Mouse (Mus musculus) liver, embryonic 15.5 days (tissue): ENCODE measurements around the gene Sgsm3. TPM values are rescaled to one million over a fixed set of nuclear protein-coding genes. Genes with fewer than 3 reads are reported as not detected.
"Not testable (repeated sequence)": the region's sequence is repeated elsewhere in the genome, so short reads cannot be mapped to it uniquely, and the experiment has no call there.

Source experiments
- ATAC-seq: fragments of 200-750 bp; cut with Nextera tagmentation; 2 replicates; pipeline ENCODE4 v1.8.0; 2017; ENCODE audit warnings: moderate number of reproducible peaks, mild to moderate bottlenecking, moderate library complexity; ENCODE audit not compliant: insufficient read depth
- H3K27ac ChIP-seq: fragments of 300-500 bp; sonication (generic); replicated peaks from 2 replicates; pipeline ENCODE4 v1.5.1; 2015; ENCODE audit warnings: mild to moderate bottlenecking, inconsistent platforms
- H3K27me3 ChIP-seq: fragments of 300-500 bp; sonication (generic); 2 replicates; pipeline ENCODE4 v1.6.1; 2015; ENCODE audit warnings: mild to moderate bottlenecking, inconsistent platforms
- H3K36me3 ChIP-seq: fragments of 300-500 bp; sonication (generic); replicated peaks from 2 replicates; pipeline ENCODE4 v1.6.1; 2015; ENCODE audit warnings: moderate library complexity, mild to moderate bottlenecking, inconsistent platforms
- H3K4me1 ChIP-seq: fragments of 300-500 bp; sonication (generic); replicated peaks from 2 replicates; pipeline ENCODE4 v1.6.1; 2015; ENCODE audit warnings: inconsistent platforms
- H3K4me2 ChIP-seq: fragments of 300-500 bp; sonication (generic); 2 replicates; pipeline ENCODE4 v1.6.1; 2015; ENCODE audit warnings: moderate library complexity, mild to moderate bottlenecking, inconsistent platforms
- H3K4me3 ChIP-seq: fragments of 300-500 bp; sonication (generic); replicated peaks from 2 replicates; pipeline ENCODE4 v1.5.1; 2015; ENCODE audit warnings: mild to moderate bottlenecking, inconsistent platforms
- H3K9ac ChIP-seq: fragments of 300-500 bp; sonication (generic); 2 replicates; pipeline ENCODE4 v1.6.1; 2015; ENCODE audit warnings: moderate library complexity, mild to moderate bottlenecking, inconsistent platforms
- H3K9me3 ChIP-seq: fragments of 300-500 bp; sonication (generic); replicated peaks from 2 replicates; pipeline ENCODE4 v1.6.1; 2016; ENCODE audit warnings: inconsistent platforms
- WGBS: fragments of 180-500 bp; shearing (Covaris S2); methylation state at CpG from one replicate; pipeline ENCODE4 v1.1.7; 2015; ENCODE audit warnings: mixed read lengths; ENCODE audit not compliant: insufficient replicate concordance; 5-methylcytosine and 5-hydroxymethylcytosine counted together
- polyA plus RNA-seq: library from polyadenylated mRNA; unstranded; fragments of >200 nt; fragmentation: Nextera tagmentation; extraction: Ambion mirVana; gene quantifications from 2 replicates; pipeline ENCODE4 v1.2.1, GENCODE M21; 2015

The Sgsm3 gene
- 8.3 and 10.6 TPM in 2 replicates for polyA plus RNA-seq

DNA sequence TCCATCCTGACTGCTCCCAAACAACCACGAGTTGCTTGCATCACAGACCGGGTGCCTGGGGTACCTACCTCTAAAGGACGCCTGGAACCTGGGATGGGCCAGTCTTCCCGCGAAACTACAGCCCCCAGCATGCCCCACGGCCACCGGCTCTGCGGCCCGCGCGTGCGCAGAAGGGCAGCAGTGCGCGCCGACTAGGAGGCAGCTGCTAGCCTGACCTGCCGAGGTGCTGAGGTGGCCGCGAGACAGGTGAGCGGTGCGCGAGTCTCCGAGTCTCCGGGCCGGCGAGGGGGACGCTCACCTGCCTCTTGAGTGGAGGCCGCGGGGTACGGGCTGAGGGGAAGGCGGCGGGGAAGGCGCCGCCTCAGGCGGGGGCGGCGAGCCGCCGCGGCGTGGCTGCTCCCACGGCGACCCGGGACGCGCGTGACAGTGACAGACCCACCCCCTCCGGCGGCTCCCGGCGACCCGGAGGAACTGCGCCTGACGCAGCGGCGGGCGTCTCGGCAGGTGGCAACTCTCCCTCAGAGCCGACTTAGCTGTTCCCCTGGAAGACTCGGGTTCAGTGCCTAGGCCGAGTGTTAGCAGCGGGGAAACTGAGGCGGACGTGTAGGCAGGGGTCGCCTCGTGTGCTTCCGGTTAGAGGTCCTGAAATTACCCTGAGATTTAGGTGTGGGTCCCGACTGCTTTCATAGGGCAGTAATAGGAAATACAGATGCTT is at the start of gene Sgsm3:
Gene Sgsm3 (plus strand): TSS at position 146 of the 715 bp plus-strand sequence.
- Histone ChIP-seq H3K27ac (peak within 1 kb of the TSS; percentile 38; the same call in 1 of the 2 replicates), H3K4me3 (peak within 1 kb of the TSS; percentile 86), H3K9me3 (no peaks in the 10 kb centered on the region), H3K9ac (peak within 1 kb of the TSS; percentile 78), H3K4me1 (peaks cover 33% of the 10 kb centered on the region), H3K36me3 (no peaks in the 10 kb centered on the region), H3K4me2 (peak within 1 kb of the TSS; percentile 92), H3K27me3 (no peaks in the 10 kb centered on the region)
- WGBS, result under 1% methylated on average over 67 of the region's 67 CpGs
- ATAC-seq, result peak; percentile 87

DNA sequence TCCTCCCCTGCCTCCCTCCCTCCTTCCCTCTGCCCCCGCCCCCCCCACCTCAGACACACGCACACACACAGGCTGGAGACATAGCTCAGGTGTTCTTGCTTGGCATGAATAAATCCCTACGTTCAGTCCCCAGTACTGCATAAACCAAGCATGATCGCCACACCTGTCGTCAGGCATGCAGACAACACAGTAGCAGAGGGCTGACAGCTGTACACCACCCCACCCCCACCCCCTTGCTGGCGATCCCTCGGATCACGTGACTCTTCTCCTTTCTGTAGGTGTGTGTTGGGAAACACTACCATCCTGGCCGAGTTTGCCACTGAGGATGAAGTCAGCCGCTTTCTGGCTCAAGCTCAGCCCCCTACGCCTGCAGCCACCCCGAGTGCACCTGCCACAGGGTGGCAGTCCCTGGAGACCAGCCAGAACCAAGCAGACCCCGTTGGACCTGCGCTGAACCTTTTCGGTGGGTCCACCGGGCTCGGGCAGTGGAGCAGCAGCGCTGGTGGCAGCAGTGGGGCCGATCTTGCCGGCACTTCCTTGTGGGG is 48.7 kb upstream of the Sgsm3 start:
- no peak for ATAC-seq

DNA sequence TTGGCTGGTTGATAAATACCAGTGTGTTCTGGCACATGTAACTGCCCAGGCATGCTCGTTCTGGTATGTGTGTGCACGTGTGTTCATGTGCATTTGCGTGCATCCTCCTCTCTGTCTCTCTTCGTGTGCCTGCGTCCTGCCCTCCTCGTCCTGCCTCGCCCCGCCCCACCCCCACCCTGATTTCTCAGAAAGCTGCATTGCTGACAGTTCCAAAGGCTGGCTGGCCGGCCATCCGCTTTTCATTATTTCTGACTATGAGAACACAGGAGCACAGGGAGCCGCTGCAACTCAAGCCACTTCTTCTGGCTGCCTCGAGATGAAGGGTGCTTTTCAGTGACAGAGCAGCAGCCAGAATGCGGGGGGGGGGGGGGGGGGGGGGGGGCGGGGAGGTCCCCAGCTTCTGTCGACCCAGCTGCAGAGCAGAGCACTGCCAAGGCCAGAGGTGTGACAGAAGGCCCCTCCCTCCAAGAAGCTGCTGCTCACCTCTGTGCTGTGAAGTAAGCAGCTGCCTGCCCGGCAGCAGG is 47.5 kb upstream of the Sgsm3 start:
- H3K27me3 ChIP-seq, result no peaks in the 10 kb centered on the region
- H3K4me1 ChIP-seq, result peaks cover 12% of the 10 kb centered on the region
- H3K36me3 ChIP-seq, result peaks cover 84% of the 10 kb centered on the region
- no peak overlapping the region for H3K4me2 ChIP-seq
- H3K27ac ChIP-seq, result no peak overlapping the region
- WGBS, result 43% methylated on average over 14 of the region's 16 CpGs
- H3K9ac ChIP-seq, result no peak overlapping the region
- no peak overlapping the region for H3K4me3 ChIP-seq
- ATAC-seq, result no peak
- no peaks in the 10 kb centered on the region for H3K9me3 ChIP-seq

More for the DNA sequence above, 48.7 kb upstream of the Sgsm3 start:
- H3K9me3 ChIP-seq, result no peaks in the 10 kb centered on the region
- peaks cover 12% of the 10 kb centered on the region for H3K4me1 ChIP-seq
- no peak overlapping the region for H3K9ac ChIP-seq
- no peaks in the 10 kb centered on the region for H3K27me3 ChIP-seq
- H3K4me2 ChIP-seq, result no peak overlapping the region
- H3K4me3 ChIP-seq, result no peak overlapping the region
- H3K27ac ChIP-seq, result no peak overlapping the region
- peaks cover 88% of the 10 kb centered on the region for H3K36me3 ChIP-seq
- WGBS, result 84% methylated on average over 20 of the region's 20 CpGs

DNA sequence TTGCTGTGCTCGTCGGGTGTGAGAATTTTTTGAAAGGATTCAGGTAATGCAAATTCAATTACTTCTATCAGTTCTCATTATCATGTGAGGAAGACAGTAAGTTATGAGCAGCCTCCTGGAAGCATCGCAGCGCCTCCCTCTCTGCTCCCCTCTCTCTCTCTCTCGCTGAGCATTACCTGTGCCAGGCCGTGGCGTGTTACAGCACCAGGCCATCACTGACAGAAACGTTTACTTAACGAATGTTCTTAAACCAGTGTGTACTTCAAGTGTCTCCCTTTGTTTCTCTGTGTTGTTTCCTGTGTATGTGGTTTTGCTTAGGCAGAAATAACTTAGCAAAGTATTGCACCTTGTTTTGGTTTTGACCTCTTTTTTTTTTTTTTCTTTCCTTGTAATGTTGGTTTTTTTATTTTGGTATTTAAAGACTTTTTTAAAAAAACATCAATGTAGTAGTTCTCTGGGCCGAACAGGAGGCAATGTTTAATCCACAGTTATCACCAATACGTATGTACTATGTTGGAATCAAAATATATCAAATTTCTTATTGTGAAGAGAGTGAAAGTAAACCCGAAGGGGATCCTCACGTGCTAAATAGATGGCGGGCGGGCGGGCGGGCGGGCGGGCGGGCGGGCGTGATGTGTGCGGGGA is 46.8 kb upstream of the Sgsm3 start:
- not testable (repeated sequence) for H3K9me3 ChIP-seq, H3K4me2 ChIP-seq, ATAC-seq, H3K9ac ChIP-seq, H3K27me3 ChIP-seq, H3K4me3 ChIP-seq, H3K27ac ChIP-seq
- 84% methylated on average over 23 of the region's 23 CpGs for WGBS
- peaks cover 86% of the 10 kb centered on the region for H3K36me3 ChIP-seq
- H3K4me1 ChIP-seq, result peaks cover 12% of the 10 kb centered on the region

DNA sequence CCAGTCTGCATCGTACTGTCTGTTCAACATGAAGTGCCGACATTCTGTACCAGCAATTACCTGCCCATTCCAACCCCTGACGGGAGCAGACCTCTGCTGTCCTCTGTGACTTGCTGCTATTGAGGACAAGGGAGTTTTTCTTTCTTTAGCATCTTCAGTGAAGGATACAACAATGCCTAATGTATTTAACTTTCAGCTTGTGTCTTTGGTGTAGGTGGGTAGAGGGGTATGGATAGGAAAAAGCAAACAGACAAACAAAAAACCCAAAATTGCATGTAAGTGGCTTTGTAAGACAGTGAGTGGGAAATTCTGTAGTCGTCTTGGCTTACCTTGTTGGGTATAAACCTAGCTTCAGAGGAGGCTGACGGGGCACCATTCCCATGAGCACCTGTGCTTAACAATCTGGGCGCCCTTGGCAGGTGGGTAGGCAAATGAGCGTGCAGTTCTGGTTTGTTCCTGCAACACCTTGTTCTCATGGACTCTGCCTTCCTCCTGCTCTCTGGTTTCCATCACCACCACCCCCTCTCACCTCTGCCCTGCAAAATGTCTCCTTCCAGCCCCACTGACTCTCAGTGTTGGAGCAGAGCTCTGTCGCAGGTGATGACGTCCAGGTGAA is 46.1 kb upstream of the Sgsm3 start:
- 89% methylated on average over 9 of the region's 9 CpGs for WGBS

DNA sequence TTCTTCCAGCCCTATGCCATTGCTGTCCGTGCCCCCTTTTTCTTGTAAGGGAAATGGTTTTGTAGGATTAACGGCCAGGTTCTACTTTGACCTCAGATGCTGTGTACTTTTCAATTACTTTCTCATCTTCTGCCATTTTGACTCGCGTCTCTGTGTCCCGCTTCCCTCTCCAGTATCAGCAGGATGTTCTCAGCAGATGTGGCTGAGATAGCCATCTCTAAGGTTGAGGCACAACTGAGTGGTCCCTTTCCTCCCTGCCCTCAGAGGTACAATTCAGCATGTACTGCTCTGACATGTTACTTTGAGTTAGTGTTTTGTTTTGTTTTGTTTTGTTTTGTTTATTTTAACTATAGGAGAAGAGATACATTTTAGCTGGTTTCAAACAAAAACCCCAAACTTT is 42.7 kb upstream of the Sgsm3 start:
- peaks cover 65% of the 10 kb centered on the region for H3K36me3 ChIP-seq
- H3K9ac ChIP-seq, result no peak overlapping the region
- peaks cover 8% of the 10 kb centered on the region; the same call in 1 of the 2 replicates for H3K4me1 ChIP-seq
- H3K27me3 ChIP-seq, result no peaks in the 10 kb centered on the region
- ATAC-seq, result no peak
- H3K27ac ChIP-seq, result no peak overlapping the region
- no peak overlapping the region for H3K4me2 ChIP-seq
- H3K9me3 ChIP-seq, result no peaks in the 10 kb centered on the region
- no peak overlapping the region for H3K4me3 ChIP-seq
- WGBS, result 39% methylated on average over 5 of the region's 5 CpGs

More for the DNA sequence above, 46.1 kb upstream of the Sgsm3 start:
- H3K4me2 ChIP-seq, result no peak overlapping the region
- no peak for ATAC-seq
- peaks cover 86% of the 10 kb centered on the region for H3K36me3 ChIP-seq
- H3K27me3 ChIP-seq, result no peaks in the 10 kb centered on the region
- no peak overlapping the region for H3K9ac ChIP-seq
- no peak overlapping the region for H3K4me3 ChIP-seq
- H3K27ac ChIP-seq, result no peak overlapping the region
- peaks cover 12% of the 10 kb centered on the region for H3K4me1 ChIP-seq
- H3K9me3 ChIP-seq, result no peaks in the 10 kb centered on the region

DNA sequence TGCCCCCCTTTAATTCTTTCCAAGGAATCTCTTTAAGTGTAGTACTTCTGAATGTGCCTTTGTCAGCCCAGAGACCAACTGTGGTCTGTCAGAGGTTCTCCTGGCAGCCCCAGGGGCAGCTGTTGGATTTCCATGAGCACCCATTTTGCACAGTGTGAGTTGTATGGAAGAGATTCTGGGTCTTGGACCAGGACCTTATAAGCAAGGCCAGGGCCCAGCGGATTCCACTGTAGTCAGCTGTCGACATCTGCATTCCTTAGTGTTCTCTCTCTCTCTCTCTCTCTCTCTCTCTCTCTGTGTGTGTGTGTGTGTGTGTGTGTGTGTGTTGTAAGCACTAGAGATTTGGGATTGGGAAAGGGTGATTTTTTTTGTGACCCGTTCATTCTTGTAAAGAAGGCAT is 40.9 kb upstream of the Sgsm3 start:
- no peak for ATAC-seq
- no peak overlapping the region for H3K9ac ChIP-seq
- WGBS, result 84% methylated on average over 3 of the region's 3 CpGs
- H3K27me3 ChIP-seq, result no peaks in the 10 kb centered on the region
- no peaks in the 10 kb centered on the region for H3K9me3 ChIP-seq
- H3K36me3 ChIP-seq, result peaks cover 61% of the 10 kb centered on the region
- H3K27ac ChIP-seq, result no peak overlapping the region
- H3K4me2 ChIP-seq, result no peak overlapping the region
- no peak overlapping the region for H3K4me3 ChIP-seq
- 0 out of 2 replicates have a peak, but pooled peaks cover 2% of the 10 kb centered on the region for H3K4me1 ChIP-seq

DNA sequence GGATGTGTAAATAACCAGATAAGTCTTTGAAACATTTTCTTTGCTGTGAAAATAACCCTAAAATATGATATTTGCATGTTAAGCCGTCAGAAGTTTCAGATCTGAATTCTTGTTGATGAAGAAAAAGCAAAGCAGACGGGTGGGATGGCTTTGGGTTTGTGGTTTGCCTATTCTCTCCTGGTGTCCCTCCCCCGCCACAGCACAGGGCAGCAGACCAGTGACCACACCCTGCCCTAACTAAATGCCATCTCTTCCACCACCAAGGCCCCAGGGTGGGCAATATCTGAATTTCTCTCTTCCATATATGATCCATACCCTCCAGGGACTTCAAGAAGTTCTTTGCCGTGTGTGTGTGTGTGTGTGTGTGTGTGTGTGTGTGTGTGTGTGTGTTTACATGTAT is 39.0 kb upstream of the Sgsm3 start:
- Histone ChIP-seq H3K36me3 (peaks cover 47% of the 10 kb centered on the region), H3K4me2 (no peak overlapping the region), H3K4me3 (no peak overlapping the region), H3K27ac (no peak overlapping the region), H3K4me1 (0 out of 2 replicates have a peak, but pooled peaks cover 2% of the 10 kb centered on the region), H3K9me3 (no peaks in the 10 kb centered on the region), H3K27me3 (no peaks in the 10 kb centered on the region), H3K9ac (no peak overlapping the region)
- 46% methylated on average over 4 of the region's 4 CpGs for WGBS
- no peak for ATAC-seq

DNA sequence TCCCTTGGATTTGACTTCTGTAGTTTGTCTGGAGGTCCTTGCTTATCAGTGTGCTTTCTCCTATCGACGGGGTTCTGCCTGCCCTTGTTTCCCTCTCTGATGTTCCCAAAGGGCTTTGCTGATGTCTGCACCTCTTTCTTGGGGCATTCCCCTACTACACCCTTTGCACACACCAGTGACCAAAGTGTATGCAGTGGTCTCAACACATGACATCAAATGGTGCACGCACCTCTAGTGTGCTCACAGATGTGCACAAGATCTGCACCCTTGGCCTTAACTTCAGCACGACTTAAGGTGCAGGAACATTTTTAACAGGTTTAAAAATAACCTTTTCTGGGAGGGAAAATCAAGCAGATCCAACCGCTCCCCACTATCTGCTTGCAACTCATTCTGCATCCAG is 38.2 kb upstream of the Sgsm3 start:
- ATAC-seq, result no peak
- Histone ChIP-seq H3K36me3 (peaks cover 43% of the 10 kb centered on the region), H3K9me3 (no peaks in the 10 kb centered on the region), H3K4me3 (no peak overlapping the region), H3K27ac (no peak overlapping the region), H3K27me3 (no peaks in the 10 kb centered on the region), H3K4me1 (0 out of 2 replicates have a peak, but pooled peaks cover 2% of the 10 kb centered on the region), H3K4me2 (no peak overlapping the region), H3K9ac (no peak overlapping the region)
- 51% methylated on average over 5 of the region's 5 CpGs for WGBS

DNA sequence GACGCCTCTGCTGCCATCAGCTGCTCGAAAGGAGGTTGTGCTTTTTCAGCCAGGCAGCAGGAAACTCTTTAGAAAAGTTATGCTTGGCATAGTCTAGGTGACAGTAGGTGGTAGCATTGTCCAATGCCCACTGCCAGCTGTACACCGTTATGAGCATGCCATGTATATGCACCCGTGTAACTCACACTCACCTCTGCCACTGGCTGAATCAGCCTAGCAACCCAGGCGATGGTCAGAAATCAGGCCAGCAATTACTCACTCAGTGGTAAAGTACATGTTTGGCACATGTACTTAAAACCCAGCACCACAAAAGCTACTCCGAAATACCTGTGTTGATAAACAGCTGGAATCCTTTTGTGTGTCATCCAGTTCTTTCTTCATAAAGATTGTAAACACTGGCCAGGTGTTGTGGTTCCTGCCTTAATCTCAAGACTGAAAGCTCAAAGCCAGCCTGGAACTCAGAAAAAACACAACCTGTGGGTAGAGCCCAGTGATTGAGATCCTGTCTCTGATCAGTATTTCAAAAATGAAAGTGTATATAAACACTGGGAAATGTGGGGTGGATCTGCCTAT is 36.0 kb upstream of the Sgsm3 start:
- 85% methylated on average over 6 of the region's 6 CpGs for WGBS
- peaks cover 22% of the 10 kb centered on the region; the same call in 1 of the 2 replicates for H3K36me3 ChIP-seq
- H3K9ac ChIP-seq, result no peak overlapping the region
- H3K27ac ChIP-seq, result no peak overlapping the region
- no peak overlapping the region for H3K4me3 ChIP-seq
- H3K4me2 ChIP-seq, result no peak overlapping the region
- H3K27me3 ChIP-seq, result no peaks in the 10 kb centered on the region
- no peaks in the 10 kb centered on the region for H3K9me3 ChIP-seq
- H3K4me1 ChIP-seq, result 0 out of 2 replicates have a peak, but pooled peaks cover 7% of the 10 kb centered on the region
- ATAC-seq, result no peak
